Mouse (Mus musculus) lung, embryonic 15.5 days (tissue): ENCODE measurements at regions not wholly inside any gene's neighbourhood (a gene's known extent, or its start where the extent isn't known, plus 50 kb on each side); places are given as distances from the start of the nearest gene placed in this dataset.
A peak's percentile ranks its signal among the peaks of the same experiment; 100 is the strongest.

Source experiments
- ATAC-seq: fragments of 200-750 bp; cut with Nextera tagmentation; 2 replicates; pipeline ENCODE4 v1.8.0; 2017; ENCODE audit warnings: moderate number of reproducible peaks, borderline replicate concordance; ENCODE audit not compliant: low FRiP score, low TSS enrichment; ENCODE audit errors: extremely low read depth
- H3K27ac ChIP-seq: fragments of 300-500 bp; sonication (generic); 2 replicates; pipeline ENCODE4 v1.5.1; 2015; ENCODE audit warnings: moderate library complexity, mild to moderate bottlenecking, inconsistent platforms
- H3K27me3 ChIP-seq: fragments of 300-500 bp; sonication (generic); 2 replicates; pipeline ENCODE4 v1.6.1; 2015; ENCODE audit warnings: inconsistent platforms
- H3K36me3 ChIP-seq: fragments of 300-500 bp; sonication (generic); 2 replicates; pipeline ENCODE4 v1.6.1; 2015; ENCODE audit warnings: inconsistent platforms
- H3K4me1 ChIP-seq: fragments of 300-500 bp; sonication (generic); 2 replicates; pipeline ENCODE4 v1.6.1; 2015; ENCODE audit warnings: inconsistent platforms
- H3K4me2 ChIP-seq: fragments of 300-500 bp; sonication (generic); 2 replicates; pipeline ENCODE4 v1.6.1; 2015; ENCODE audit warnings: inconsistent platforms, mild to moderate bottlenecking, moderate library complexity
- H3K4me3 ChIP-seq: fragments of 300-500 bp; sonication (generic); 2 replicates; pipeline ENCODE4 v1.5.1; 2015; ENCODE audit warnings: mild to moderate bottlenecking, inconsistent platforms
- H3K9ac ChIP-seq: fragments of 300-500 bp; sonication (generic); 2 replicates; pipeline ENCODE4 v1.6.1; 2015; ENCODE audit warnings: inconsistent platforms
- H3K9me3 ChIP-seq: fragments of 300-500 bp; sonication (generic); 2 replicates; pipeline ENCODE4 v1.6.1; 2016; ENCODE audit warnings: inconsistent platforms
- WGBS: fragments of 180-500 bp; shearing (Covaris S2); methylation state at CpG from one replicate; pipeline ENCODE4 v1.1.7; 2015; 5-methylcytosine and 5-hydroxymethylcytosine counted together

DNA sequence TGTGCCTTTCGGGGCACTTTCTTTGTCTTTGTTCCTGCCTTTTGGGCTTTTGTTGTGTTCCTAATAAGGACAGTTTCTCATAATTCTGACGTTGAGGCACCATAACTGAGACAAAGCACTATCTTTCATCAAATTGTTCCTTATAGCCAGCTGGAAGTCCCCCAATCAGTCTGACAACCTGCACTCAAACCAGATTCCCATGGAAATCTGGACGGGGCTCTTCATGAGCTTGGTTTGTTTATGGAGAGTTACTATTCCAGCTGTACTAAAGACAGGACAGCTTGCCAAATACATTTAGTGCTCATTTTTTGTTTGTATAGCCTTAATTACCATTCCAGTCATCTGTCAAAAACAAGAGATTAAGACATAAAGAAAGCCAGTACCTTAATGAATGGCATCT is 229.6 kb upstream of the Ttc29 start:
- ATAC-seq: peak; percentile 65
- Histone ChIP-seq H3K9me3 (no peaks in the 10 kb centered on the region), H3K27me3 (no peaks in the 10 kb centered on the region), H3K36me3 (no peaks in the 10 kb centered on the region), H3K4me1 (0 out of 2 replicates have a peak, but pooled peaks cover 13% of the 10 kb centered on the region), H3K9ac (no peak overlapping the region), H3K27ac (peak overlapping the region; percentile 79), H3K4me2 (no peak overlapping the region), H3K4me3 (no peak overlapping the region)
- WGBS: 25% methylated on average over 3 of the region's 3 CpGs

- Histone ChIP-seq H3K9me3 (no peaks in the 10 kb centered on the region), H3K36me3 (no peaks in the 10 kb centered on the region), H3K9ac (no peak overlapping the region), H3K4me2 (no peak overlapping the region), H3K4me3 (no peak overlapping the region), H3K4me1 (peaks cover 15% of the 10 kb centered on the region; the same call in 1 of the 2 replicates), H3K27ac (peak overlapping the region; percentile 72), H3K27me3 (no peaks in the 10 kb centered on the region)
- ATAC-seq: no peak
Observed at GRCm38 (mm10) chr8:77987237-77987636, 225.9 kb upstream of the Ttc29 start.

DNA sequence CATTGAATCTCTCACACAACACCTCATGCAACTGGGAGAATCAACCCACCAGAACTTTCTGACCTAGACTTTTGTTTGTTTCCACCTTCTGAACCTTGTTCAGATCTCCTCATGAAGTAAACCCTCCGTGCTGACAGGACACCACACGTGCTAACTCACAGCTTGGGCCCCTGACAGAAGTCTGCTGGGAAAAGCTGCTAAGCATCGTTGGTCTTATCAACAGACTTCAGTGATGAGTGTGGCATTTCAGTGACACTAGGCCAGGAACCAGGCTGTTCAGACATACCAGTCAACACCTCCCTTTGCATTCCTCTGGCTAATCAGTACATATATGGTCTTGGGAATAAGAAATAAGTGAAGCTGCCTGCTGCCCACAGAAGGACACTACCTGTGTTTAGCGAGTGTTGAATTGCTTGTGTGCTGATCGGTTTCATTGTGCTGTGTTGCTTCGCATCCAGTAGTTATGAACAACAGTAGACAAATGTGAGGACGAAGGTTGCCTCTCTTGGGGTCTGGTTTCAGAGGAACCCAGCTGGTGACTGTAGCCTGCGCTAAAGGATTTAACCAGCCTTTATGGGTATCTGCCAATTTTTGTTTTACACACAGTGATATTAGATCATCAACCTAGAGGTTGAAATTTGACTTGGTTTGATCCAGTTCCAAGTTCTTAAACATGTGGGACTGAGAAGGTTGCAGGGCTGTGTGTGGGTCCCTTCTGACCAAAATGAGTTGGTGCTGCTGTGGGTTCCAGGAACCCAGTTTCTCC is 224.6 kb upstream of the Ttc29 start:
- no peaks in the 10 kb centered on the region for H3K27me3 ChIP-seq
- no peaks in the 10 kb centered on the region for H3K9me3 ChIP-seq
- WGBS: 32% methylated on average over 8 of the region's 8 CpGs
- H3K9ac ChIP-seq: no peak overlapping the region
- H3K4me1 ChIP-seq: peaks cover 15% of the 10 kb centered on the region; the same call in 1 of the 2 replicates
- ATAC-seq: peak; percentile 84
- no peaks in the 10 kb centered on the region for H3K36me3 ChIP-seq
- peak overlapping the region; percentile 72 for H3K27ac ChIP-seq
- H3K4me2 ChIP-seq: no peak overlapping the region
- H3K4me3 ChIP-seq: no peak overlapping the region

- 57% methylated on average over 4 of the region's 4 CpGs for WGBS
- ATAC-seq: no peak
- Histone ChIP-seq H3K27me3 (no peaks in the 10 kb centered on the region), H3K27ac (no peak overlapping the region), H3K36me3 (no peaks in the 10 kb centered on the region), H3K9ac (no peak overlapping the region), H3K9me3 (no peaks in the 10 kb centered on the region), H3K4me3 (no peak overlapping the region), H3K4me1 (peaks cover 9% of the 10 kb centered on the region; the same call in 1 of the 2 replicates), H3K4me2 (no peak overlapping the region)
Observed at GRCm38 (mm10) chr8:77991050-77991449, 222.0 kb upstream of the Ttc29 start.

GRCm38 (mm10) chr8:78000303-78000702 is 212.8 kb upstream of the Ttc29 start:
- Histone ChIP-seq H3K9me3 (no peaks in the 10 kb centered on the region), H3K9ac (no peak overlapping the region), H3K27me3 (no peaks in the 10 kb centered on the region), H3K4me1 (peaks cover 19% of the 10 kb centered on the region), H3K36me3 (no peaks in the 10 kb centered on the region), H3K27ac (no peak overlapping the region), H3K4me3 (no peak overlapping the region), H3K4me2 (no peak overlapping the region)
- ATAC-seq: no peak
- 80% methylated on average over 2 of the region's 3 CpGs for WGBS

- no peaks in the 10 kb centered on the region for H3K27me3 ChIP-seq
- peak; percentile 32; the same call in 1 of the 2 replicates for ATAC-seq
- no peak overlapping the region for H3K9ac ChIP-seq
- no peak overlapping the region for H3K4me3 ChIP-seq
- no peaks in the 10 kb centered on the region for H3K36me3 ChIP-seq
- H3K27ac ChIP-seq: peak overlapping the region; percentile 63
- 22% methylated on average over 5 of the region's 5 CpGs for whole genome bisulfite sequencing
- H3K9me3 ChIP-seq: no peaks in the 10 kb centered on the region
- H3K4me2 ChIP-seq: no peak overlapping the region
- peaks cover 19% of the 10 kb centered on the region for H3K4me1 ChIP-seq
Observed at GRCm38 (mm10) chr8:78001656-78002055, 211.4 kb upstream of the Ttc29 start.

DNA sequence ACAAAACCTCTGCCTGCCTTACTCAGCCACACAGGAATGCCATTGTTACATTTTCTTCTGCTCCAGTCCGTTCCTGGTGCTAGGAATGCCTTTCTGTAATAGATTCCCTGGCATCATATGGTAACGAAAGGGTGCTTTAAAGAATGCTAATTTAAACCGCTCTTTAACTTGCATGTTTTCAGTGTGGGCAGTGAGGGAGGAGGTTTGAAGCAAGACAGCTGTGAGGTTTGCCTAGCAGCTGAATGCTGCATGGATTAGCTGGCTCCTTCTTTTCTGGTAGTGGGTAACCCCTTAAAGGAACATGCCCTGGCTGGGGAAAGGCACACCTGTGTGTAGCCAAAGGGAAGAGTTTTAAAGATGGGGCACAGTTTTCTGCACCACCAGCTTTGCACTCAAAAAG is 211.0 kb upstream of the Ttc29 start:
- no peak overlapping the region for H3K4me2 ChIP-seq

GRCm38 (mm10) chr8:78003888-78004543 is 209.1 kb upstream of the Ttc29 start:
- H3K4me2 ChIP-seq: no peak overlapping the region
- peak; percentile 58; the same call in 1 of the 2 replicates for ATAC-seq
- H3K4me3 ChIP-seq: no peak overlapping the region
- peaks cover 19% of the 10 kb centered on the region for H3K4me1 ChIP-seq
- H3K36me3 ChIP-seq: no peaks in the 10 kb centered on the region
- H3K9ac ChIP-seq: no peak overlapping the region
- WGBS: 13% methylated on average over 10 of the region's 10 CpGs
- no peaks in the 10 kb centered on the region for H3K9me3 ChIP-seq
- no peaks in the 10 kb centered on the region for H3K27me3 ChIP-seq
- H3K27ac ChIP-seq: peak overlapping the region; percentile 59

More for the DNA sequence above, 211.0 kb upstream of the Ttc29 start:
- Histone ChIP-seq H3K27ac (peak overlapping the region; percentile 63), H3K27me3 (no peaks in the 10 kb centered on the region), H3K4me1 (peaks cover 19% of the 10 kb centered on the region), H3K9me3 (no peaks in the 10 kb centered on the region), H3K9ac (no peak overlapping the region), H3K36me3 (no peaks in the 10 kb centered on the region), H3K4me3 (no peak overlapping the region)
- no peak for ATAC-seq
- WGBS: 12% methylated on average over 3 of the region's 3 CpGs

- no peak for ATAC-seq
- Histone ChIP-seq H3K4me1 (peaks cover 19% of the 10 kb centered on the region), H3K9me3 (no peaks in the 10 kb centered on the region), H3K4me2 (no peak overlapping the region), H3K9ac (no peak overlapping the region), H3K27me3 (no peaks in the 10 kb centered on the region), H3K36me3 (no peaks in the 10 kb centered on the region), H3K4me3 (no peak overlapping the region), H3K27ac (no peak overlapping the region)
- 73% methylated on average over 12 of the region's 12 CpGs for WGBS
Observed at GRCm38 (mm10) chr8:78004891-78005290, 208.2 kb upstream of the Ttc29 start.

DNA sequence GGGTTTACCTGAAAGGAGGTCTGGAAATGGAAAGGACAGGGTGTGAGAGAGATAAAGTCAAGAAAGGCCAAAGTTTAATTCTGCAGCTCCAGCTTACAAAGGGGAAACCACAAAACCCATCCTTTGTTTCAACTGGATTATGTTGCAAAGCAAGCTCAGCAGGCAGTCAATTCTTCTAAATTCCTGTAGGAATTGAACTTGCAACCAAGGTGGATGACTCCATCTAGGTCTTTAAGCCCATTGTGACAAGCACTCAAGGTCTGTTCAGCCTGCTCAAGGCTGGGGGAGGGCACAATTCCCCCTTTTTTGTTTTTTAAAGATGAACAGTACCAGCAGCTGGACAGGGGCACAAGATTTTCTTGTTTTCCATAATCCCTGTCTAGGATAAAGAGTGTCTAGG is 200.0 kb upstream of the Ttc29 start:
- no peaks in the 10 kb centered on the region for H3K4me1 ChIP-seq
- H3K36me3 ChIP-seq: no peaks in the 10 kb centered on the region
- H3K27ac ChIP-seq: no peak overlapping the region
- H3K9me3 ChIP-seq: no peaks in the 10 kb centered on the region
- no peak overlapping the region for H3K9ac ChIP-seq
- no peak overlapping the region for H3K4me2 ChIP-seq
- H3K4me3 ChIP-seq: no peak overlapping the region
- H3K27me3 ChIP-seq: no peaks in the 10 kb centered on the region
- no peak for ATAC-seq

DNA sequence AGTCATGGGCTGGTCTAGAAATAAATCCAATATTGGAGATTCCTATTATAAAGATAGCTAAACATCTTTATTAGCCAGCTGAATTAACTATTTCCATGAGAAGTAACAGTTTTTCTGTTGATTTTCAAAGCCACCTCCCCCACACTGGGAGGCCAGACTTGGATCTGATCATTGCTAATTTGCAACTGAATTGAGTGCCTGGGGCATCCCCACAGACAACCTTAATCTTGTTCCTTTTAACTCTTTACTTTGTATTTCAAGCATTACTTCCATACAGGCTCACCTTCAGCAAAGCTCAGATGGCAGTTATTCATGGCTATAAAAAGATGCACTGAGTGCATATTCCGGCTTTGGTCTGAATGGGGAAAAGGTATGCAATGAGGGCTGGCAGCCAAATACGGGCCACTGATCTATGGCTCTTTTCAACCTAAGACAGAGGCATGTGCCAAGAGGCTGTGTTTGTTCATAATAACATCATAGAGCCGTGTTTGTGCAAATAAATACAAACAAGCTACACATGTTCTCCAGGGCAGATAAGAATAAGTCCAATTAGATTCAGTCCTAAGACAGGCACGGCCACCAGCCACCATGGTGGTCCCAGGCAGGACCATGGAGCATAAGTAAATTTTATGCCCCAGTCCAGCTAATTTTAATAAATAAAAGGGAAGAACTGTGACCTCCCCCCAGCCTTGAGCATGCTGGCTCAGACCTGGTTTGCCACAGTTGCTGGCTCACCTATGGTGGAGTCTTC is 194.5 kb upstream of the Ttc29 start:
- H3K4me2 ChIP-seq: no peak overlapping the region
- H3K27me3 ChIP-seq: no peaks in the 10 kb centered on the region
- no peaks in the 10 kb centered on the region for H3K36me3 ChIP-seq
- H3K27ac ChIP-seq: no peak overlapping the region
- H3K4me1 ChIP-seq: peaks cover 20% of the 10 kb centered on the region
- 64% methylated on average over 4 of the region's 4 CpGs for WGBS
- H3K9ac ChIP-seq: no peak overlapping the region
- H3K9me3 ChIP-seq: no peaks in the 10 kb centered on the region
- no peak for ATAC-seq
- H3K4me3 ChIP-seq: no peak overlapping the region

DNA sequence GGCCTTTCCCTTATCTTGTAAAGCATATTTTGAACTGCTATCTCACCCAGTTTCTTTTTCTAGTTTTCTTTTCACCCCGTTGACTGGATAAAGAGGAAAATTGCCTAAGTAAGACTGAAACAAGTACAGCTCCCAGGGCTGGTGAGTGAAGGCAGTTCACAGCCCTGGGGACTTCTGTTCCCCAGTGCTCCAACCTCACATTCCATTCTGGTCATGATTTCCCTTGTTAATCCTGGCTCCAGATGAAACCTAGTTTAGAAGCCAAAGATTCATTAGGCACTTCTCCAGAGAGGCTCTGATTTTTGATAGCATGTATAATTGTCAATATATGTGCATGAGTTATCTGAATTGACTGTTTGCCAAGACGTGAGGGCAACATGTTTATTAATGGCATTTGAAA is 191.6 kb upstream of the Ttc29 start:
- Histone ChIP-seq H3K9ac (no peak overlapping the region), H3K27me3 (no peaks in the 10 kb centered on the region), H3K4me3 (no peak overlapping the region), H3K4me1 (peaks cover 36% of the 10 kb centered on the region), H3K27ac (peak overlapping the region; percentile 74), H3K4me2 (no peak overlapping the region), H3K9me3 (no peaks in the 10 kb centered on the region), H3K36me3 (no peaks in the 10 kb centered on the region)
- 29% methylated on average over 2 of the region's 2 CpGs for WGBS
- no peak for ATAC-seq
